Mouse (Mus musculus): ENCODE measurements around the gene Fam83d.

The Fam83d gene

DNA sequence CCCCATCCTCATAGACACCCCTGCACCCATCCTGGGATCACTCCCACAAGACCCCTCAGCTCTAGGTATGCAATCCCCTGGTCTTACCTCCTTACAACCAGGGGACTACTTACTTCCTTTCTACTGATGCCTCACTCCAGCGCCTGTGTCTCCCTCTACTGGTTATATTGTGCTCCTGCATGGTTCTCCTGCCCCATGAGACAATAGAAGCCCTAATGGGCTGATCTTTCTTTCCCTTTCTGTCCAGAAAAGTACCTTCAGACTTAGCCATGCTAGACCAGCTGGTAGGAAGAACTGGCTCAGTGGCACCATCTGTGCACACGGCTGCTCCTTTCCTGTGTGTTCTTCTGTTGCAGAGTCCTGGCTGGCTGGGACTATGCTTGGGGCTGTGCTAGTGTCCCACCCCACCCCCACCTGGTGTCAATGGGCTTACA, 22.8 kb upstream of the Fam83d start:
- peak; percentile 46 to 63 for DNase-seq (ENCODE audit: low spot score in 2 of 2)

DNA sequence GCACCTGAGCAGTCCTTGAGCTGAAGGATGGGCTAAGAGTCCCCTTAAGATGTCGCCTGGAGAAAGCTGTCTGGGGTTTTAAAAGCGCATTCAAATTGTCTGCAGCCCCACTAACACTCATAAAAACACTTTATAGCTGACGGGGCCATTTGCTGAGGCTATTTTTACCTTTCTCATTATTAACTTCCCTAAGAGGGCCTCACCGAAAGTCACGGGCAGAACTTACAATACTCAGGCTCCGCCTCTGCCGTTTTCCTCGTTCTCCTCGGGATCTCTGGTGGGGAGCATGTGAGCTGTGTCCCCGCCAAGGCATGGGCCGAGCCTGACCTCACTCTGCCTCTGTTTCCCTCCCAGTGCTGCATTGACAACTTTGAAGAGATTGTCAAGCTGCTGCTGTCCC, 21.7 kb upstream of the Fam83d start:
- DNase-seq (ENCODE audit: low spot score in 2 of 2) = no peak

GRCm38 (mm10) chr2:158749366-158749765, 18.5 kb upstream of the Fam83d start:
- no peak for DNase-seq (ENCODE audit: low spot score in 2 of 2)

- no peak for DNase-seq (ENCODE audit: low spot score in 2 of 2)
These were observed 7.7 kb upstream of the Fam83d start for GRCm38 (mm10) chr2:158760231-158760630.

DNA sequence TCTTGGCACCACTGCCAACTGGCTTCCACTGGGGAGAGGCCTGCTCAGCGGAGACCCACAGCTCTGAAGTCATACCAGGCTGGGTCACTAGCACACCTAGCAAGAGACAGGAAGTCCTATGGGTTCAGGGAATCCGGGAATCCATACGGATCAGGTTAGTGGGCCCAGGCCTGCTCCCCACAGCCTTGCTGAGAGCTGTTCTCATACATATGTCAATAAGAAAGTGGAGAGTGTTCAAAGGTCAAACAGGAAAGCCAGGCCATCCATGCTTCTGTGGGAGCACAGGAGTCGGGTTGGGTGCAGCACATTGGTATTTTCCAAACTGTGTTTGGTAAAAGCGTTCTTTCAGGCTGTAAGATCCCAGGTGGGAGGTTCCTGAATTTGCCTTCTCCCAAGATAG, 5.6 kb upstream of the Fam83d start:
- no peak for DNase-seq (ENCODE audit: low spot score in 2 of 2)

DNA sequence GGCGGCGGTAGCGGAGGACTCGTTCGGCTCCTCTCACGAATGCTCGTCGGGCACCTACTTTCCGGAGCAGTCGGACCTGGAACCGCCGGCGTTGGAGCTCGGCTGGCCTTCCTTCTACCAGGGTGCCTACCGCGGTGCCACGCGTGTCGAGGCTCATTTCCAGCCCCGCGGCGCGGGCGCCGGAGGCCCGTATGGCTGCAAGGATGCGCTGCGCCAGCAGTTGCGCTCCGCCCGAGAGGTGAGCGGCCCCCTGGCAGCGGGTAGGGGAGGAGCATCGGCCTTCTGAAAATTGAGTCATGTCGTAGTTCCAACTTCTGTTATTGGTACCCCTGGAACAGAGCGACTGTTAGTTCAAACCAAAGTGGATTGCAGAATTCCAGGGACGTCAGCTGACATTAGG, 457 bp downstream of the Fam83d start:
- peak; percentile 30 to 43 for DNase-seq (ENCODE audit: low spot score in 2 of 2)

DNA sequence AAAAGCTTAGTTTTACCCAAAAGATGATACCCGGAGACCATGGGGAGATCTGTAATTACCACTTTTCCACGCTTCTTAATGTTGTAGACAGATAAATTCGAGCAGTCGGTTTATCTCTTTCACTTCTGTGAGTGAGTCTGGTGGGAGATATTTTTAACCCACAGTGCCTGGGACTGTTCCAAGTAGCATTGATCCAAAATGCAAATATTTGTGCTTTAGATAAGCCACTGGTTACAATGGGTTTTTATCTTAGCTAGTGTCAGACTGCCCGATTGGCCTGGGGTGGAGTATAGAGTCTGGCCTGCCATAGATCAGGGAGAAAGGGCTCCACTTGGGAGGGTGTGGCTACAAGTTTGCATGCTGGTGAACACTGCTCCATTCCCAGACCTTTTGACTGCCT, 878 bp downstream of the Fam83d start:
- DNase-seq (ENCODE audit: low spot score in 2 of 2) = peak in 1 of 2 experiments; percentile 15

GRCm38 (mm10) chr2:158770126-158770757, 2.3 kb downstream of the Fam83d start:
- no peak for DNase-seq (ENCODE audit: low spot score in 2 of 2)

GRCm38 (mm10) chr2:158771066-158771763, 3.3 kb downstream of the Fam83d start:
- no peak for DNase-seq (ENCODE audit: low spot score in 2 of 2)

- no peak for DNase-seq (ENCODE audit: low spot score in 2 of 2)
These were observed 4.9 kb downstream of the Fam83d start for GRCm38 (mm10) chr2:158772808-158773207.

- no peak for DNase-seq (ENCODE audit: low spot score in 2 of 2)
These were observed 7.0 kb downstream of the Fam83d start for GRCm38 (mm10) chr2:158774886-158775285.

- DNase-seq (ENCODE audit: low spot score in 2 of 2) = no peak
These were observed 8.8 kb downstream of the Fam83d start for GRCm38 (mm10) chr2:158776716-158777115.

- no peak for DNase-seq (ENCODE audit: low spot score in 2 of 2)
These were observed 9.6 kb downstream of the Fam83d start for GRCm38 (mm10) chr2:158777490-158777889.

DNA sequence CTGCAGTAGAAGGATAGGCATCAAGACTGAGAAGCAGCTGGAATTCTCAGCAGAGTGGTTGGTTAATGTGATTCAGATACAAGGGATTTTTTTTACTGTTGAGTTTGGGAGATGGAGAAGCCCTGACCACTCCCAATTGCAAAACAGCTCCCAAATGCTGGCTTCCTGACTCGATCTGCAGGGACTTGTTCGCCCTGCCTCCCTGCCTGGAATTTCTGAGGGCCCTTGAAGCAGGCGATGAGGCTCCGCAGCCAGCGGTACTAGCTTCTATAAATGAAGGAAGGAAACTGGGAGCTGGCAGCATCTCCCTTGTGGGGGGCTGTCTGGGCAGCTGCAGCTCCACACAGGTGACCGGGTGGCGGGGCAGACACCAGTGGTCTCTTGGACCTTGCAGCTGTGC, 10.5 kb downstream of the Fam83d start:
- DNase-seq (ENCODE audit: low spot score in 2 of 2) = no peak

GRCm38 (mm10) chr2:158781126-158781525, 13.2 kb downstream of the Fam83d start:
- DNase-seq (ENCODE audit: low spot score in 2 of 2) = no peak

DNA sequence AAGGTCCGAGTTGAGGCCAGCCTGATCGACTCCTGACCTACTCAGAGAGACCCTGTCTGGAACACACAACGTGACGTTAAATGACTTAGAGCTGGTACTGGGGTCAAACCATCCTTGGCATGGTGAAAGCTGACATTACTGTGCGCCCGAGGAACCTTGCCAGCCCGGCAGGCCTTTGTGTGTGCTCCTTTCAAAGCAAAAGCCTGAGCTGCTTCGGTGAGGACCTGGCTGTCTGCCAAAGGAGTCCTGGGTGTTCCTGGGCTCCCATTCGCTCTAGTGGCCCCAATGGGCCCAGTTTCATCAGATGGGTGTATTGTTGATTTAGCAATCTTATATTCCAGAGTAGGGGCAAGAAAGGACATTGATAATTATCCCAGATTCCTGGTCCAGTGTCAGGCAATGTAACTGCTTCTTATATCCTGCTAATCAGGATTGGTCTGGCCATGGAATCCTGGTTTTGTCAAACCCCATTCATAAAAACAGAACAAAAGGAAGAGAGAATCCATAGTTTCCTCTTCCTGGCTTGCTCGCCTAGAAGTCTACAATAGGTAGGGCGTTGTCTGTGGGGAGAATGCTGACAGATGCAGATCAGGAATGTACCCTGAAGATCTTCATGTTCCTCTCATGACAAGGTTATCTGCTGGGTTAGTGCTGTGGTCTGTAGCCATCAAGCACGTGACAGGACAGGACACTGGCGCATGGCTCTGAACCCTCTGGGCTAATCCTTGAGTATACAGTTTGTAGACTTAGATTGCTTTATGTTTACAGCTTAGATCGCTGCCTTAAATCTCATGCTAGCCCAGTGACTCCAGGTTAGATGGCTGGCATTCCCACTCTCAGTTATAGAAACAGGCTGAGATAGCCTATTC, 19.3 kb downstream of the Fam83d start:
- DNase-seq (ENCODE audit: low spot score in 2 of 2) = no peak

GRCm38 (mm10) chr2:158794494-158795004, 26.7 kb downstream of the Fam83d start, which contains the start of gene Dhx35:
Gene Dhx35 (plus strand): TSS chr2:158794807.
- peak; percentile 89 to 90 for DNase-seq (ENCODE audit: low spot score in 2 of 2)

GRCm38 (mm10) chr2:158795043-158795442, 27.1 kb downstream of the Fam83d start:
- DNase-seq (ENCODE audit: low spot score in 2 of 2) = no peak

- no peak for DNase-seq (ENCODE audit: low spot score in 2 of 2)
These were observed 28.0 kb downstream of the Fam83d start for GRCm38 (mm10) chr2:158795875-158796274.

DNA sequence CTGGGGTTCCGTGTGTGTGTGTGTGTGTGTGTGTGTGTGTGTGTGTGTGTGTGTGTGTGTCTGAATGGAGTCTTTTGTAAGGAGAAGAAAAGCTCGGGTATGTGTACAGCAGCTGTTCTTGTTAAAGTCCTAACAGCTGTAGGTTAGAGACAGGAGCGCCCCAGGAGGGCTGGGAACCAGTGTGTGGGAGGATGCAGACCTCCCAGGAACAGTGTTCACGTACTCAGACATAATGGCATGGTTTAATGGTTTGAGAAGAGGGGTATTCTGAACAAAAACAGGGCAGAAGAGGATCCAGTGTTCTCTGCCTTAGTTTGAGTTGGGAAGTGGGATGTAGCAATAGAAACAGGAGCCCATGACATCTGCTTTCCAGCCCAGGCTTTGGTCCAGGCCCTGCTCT, 31.4 kb downstream of the Fam83d start:
- DNase-seq (ENCODE audit: low spot score in 2 of 2) = no peak

DNA sequence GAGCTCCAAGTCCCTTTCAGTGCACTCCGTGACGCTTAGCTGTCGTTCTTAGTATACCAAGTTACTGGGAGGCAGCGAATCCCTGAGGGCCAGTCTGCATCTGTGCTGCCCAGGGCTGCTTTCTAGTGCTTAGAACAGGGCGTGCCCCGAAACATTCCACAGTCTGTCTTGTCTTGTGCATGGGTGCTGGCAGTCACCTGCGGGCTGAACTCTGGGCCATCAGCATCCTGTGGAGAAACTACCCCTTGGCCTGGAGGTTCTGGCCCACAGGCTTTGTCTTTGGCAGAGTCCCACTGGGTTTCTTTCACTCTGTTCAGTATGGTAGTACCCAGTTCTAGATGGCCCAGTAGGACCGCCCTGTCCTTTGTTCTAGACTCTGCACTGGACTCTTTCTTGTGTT, 32.9 kb downstream of the Fam83d start:
- no peak for DNase-seq (ENCODE audit: low spot score in 2 of 2)

DNA sequence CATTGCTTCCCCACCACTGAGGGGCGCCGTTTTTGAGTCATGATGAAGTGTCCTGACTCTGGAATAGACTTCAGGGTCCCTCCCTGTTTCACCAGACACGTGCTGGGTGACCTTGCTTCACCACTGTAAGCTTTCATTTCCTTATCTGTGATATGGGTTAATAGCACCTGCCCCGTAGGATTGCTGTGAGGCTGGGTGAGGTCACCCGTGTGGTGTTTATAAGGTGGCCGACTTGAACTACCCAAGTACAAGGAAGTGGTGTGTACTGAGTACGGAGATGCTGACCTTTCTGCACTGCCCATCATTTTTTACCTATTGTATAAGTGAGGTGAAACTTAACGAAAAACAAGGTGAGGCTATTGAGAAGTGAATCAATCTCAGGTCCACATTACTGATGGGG, 35.7 kb downstream of the Fam83d start:
- no peak for DNase-seq (ENCODE audit: low spot score in 2 of 2)
